In the genomic region with DNA sequence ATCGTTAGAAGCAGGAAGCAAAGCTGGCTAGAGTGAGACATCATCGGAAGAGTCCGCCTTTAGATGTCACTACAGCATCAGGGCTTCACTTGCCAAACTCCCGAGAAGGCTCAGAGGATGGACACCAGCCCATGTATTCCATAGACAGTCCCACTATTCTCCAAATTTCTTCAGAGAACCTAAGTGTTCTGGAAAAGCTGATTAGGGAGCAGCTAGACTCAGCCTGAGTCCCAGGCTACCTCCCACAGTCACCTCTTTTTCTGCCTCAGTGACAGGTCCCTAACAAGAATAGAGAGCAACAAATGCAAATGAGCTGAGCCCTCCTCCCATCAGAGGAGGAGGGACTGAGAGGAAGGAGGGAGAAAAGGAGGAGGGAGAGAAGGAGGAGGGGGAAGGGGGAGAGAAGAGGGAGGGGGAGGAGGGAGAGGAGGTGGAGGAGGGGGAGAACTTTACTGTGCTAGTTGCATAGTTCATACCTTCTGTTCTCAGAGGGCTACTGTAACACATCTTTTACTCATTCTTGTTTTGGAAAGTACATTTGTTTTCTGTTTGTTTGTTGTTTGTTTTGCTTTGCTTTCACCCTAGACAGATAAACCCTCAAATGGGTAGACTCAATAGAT, we compare ENCODE assay signal across 10 mouse cellular contexts.
A peak's percentile ranks its signal among the peaks of the same experiment; 100 is the strongest.
DNase-seq lines count a peak whose midpoint lies in the region; ATAC-seq and TF ChIP-seq lines count a peak whose summit lies in the region.
"Had no signal": no experiment of that assay in that cellular context is flagged by ENCODE, and none has a peak within 500 bp of the region (broad histone marks: within the 10 kb centered on the region; RNA-seq: fewer than 3 reads in every experiment).

No protein-coding gene starts in this region.

- no peak for DNase-seq in cerebellum, adult 2 months
- no peak for DNase-seq in liver, postnatal 0 days
- DNase-seq in forebrain, postnatal 0 days = peak; percentile 69
- no peak for DNase-seq in gastrocnemius, postnatal 25 days
- DNase-seq: cerebellum, adult 8-10 months; gastrocnemius, postnatal 36 days had no signal

- H3K36me3 ChIP-seq in liver, postnatal 0 days (replicated peaks; ENCODE audit: insufficient read depth, low read length) = no peaks in the 10 kb centered on the region
- no peaks in the 10 kb centered on the region for H3K36me3 ChIP-seq in liver, embryonic 12.5 days
- H3K36me3 ChIP-seq in forebrain, postnatal 0 days (ENCODE audit: insufficient read depth) = no peaks in the 10 kb centered on the region
- H3K36me3 ChIP-seq in neural tube, embryonic 13.5 days = no peaks in the 10 kb centered on the region

- no peak overlapping the region for H3K27ac ChIP-seq in cerebellum, adult 2 months (ENCODE audit: insufficient read depth, low read length)
- no peak overlapping the region for H3K27ac ChIP-seq in liver, postnatal 0 days (ENCODE audit: low read depth)
- no peak overlapping the region for H3K27ac ChIP-seq in liver, embryonic 12.5 days
- peak overlapping the region; percentile 69; the same call in 1 of the 2 replicates for H3K27ac ChIP-seq in forebrain, postnatal 0 days (ENCODE audit: low read depth, low read length)
- no peak overlapping the region for H3K27ac ChIP-seq in neural tube, embryonic 13.5 days (replicated peaks)

- 0 out of 2 replicates have a peak, but pooled peaks have one; percentile 10 for TF ChIP-seq CTCF in cerebellum, adult 2 months (IDR thresholded peaks at IDR 0.05; ENCODE audit: borderline replicate concordance, insufficient read depth, low read depth, low read length)
- TF ChIP-seq CTCF in liver, postnatal 0 days (IDR thresholded peaks at IDR 0.05; ENCODE audit: low read depth) = peak; percentile 34; the same call in 1 of the 2 replicates
- peak; percentile 65 for TF ChIP-seq CTCF in forebrain, postnatal 0 days (IDR thresholded peaks at IDR 0.05; ENCODE audit: low read depth)

- H3K9me3 ChIP-seq in liver, postnatal 0 days (ENCODE audit: low read length) = no peaks in the 10 kb centered on the region
- no peaks in the 10 kb centered on the region for H3K9me3 ChIP-seq in liver, embryonic 12.5 days (replicated peaks)
- no peaks in the 10 kb centered on the region for H3K9me3 ChIP-seq in forebrain, postnatal 0 days (ENCODE audit: low read length)
- H3K9me3 ChIP-seq in neural tube, embryonic 13.5 days = no peaks in the 10 kb centered on the region

- TF ChIP-seq POLR2A in cerebellum, adult 2 months (IDR thresholded peaks at IDR 0.05; ENCODE audit: borderline replicate concordance, insufficient read depth, low read length) = no peak

- H3K27me3 ChIP-seq in cerebellum, adult 2 months (ENCODE audit: control insufficient read depth, insufficient read depth, low read length) = no peaks in the 10 kb centered on the region; the same call in 1 of the 2 replicates
- no peaks in the 10 kb centered on the region for H3K27me3 ChIP-seq in liver, postnatal 0 days (ENCODE audit: insufficient read depth, low read length)
- no peaks in the 10 kb centered on the region for H3K27me3 ChIP-seq in liver, embryonic 12.5 days (replicated peaks)
- H3K27me3 ChIP-seq in forebrain, postnatal 0 days (ENCODE audit: insufficient read depth, low read length) = no peaks in the 10 kb centered on the region
- H3K27me3 ChIP-seq in neural tube, embryonic 13.5 days = no peaks in the 10 kb centered on the region

- no peak for TF ChIP-seq EP300 in liver, postnatal 0 days (IDR thresholded peaks at IDR 0.05; ENCODE audit: low read depth)

- H3K4me2 ChIP-seq in liver, postnatal 0 days (ENCODE audit: low read depth, low read length) = no peak overlapping the region
- H3K4me2 ChIP-seq in liver, embryonic 12.5 days = no peak overlapping the region
- 0 out of 2 replicates have a peak overlapping the region, but pooled peaks have one; percentile 6 for H3K4me2 ChIP-seq in forebrain, postnatal 0 days (ENCODE audit: low read depth)
- 0 out of 2 replicates have a peak overlapping the region, but pooled peaks have one; percentile 11 for H3K4me2 ChIP-seq in neural tube, embryonic 13.5 days

- no peak overlapping the region for H3K9ac ChIP-seq in liver, postnatal 0 days (replicated peaks)
- H3K9ac ChIP-seq in liver, embryonic 12.5 days = no peak overlapping the region
- no peak overlapping the region for H3K9ac ChIP-seq in forebrain, postnatal 0 days
- no peak overlapping the region for H3K9ac ChIP-seq in neural tube, embryonic 13.5 days

- H3K4me3 ChIP-seq in cerebellum, adult 2 months (replicated peaks; ENCODE audit: insufficient read depth, low read depth, low read length) = no peak overlapping the region
- H3K4me3 ChIP-seq in liver, postnatal 0 days (ENCODE audit: low read depth, low read length) = no peak overlapping the region
- H3K4me3 ChIP-seq in liver, embryonic 12.5 days = no peak overlapping the region
- no peak overlapping the region for H3K4me3 ChIP-seq in forebrain, postnatal 0 days (ENCODE audit: low read depth, low read length)
- H3K4me3 ChIP-seq in neural tube, embryonic 13.5 days = no peak overlapping the region

- H3K4me1 ChIP-seq in cerebellum, adult 2 months (ENCODE audit: control insufficient read depth, insufficient read depth, low read length) = no peaks in the 10 kb centered on the region
- H3K4me1 ChIP-seq in liver, postnatal 0 days (ENCODE audit: insufficient read depth) = no peaks in the 10 kb centered on the region
- no peaks in the 10 kb centered on the region for H3K4me1 ChIP-seq in liver, embryonic 12.5 days
- H3K4me1 ChIP-seq in forebrain, postnatal 0 days (ENCODE audit: insufficient read depth) = peaks cover 11% of the 10 kb centered on the region
- peaks cover 29% of the 10 kb centered on the region for H3K4me1 ChIP-seq in neural tube, embryonic 13.5 days (replicated peaks)

- no peak for ATAC-seq in cerebellum, adult (ENCODE audit: insufficient number of reproducible peaks, low FRiP score, low TSS enrichment)
- ATAC-seq in liver, postnatal 0 days = no peak
- no peak for ATAC-seq in liver, embryonic 12.5 days
- peak; percentile 65 for ATAC-seq in forebrain, postnatal 0 days
- ATAC-seq in neural tube, embryonic 13.5 days (ENCODE audit: low read depth) = peak; percentile 79
- no peak for ATAC-seq in megakaryocyte progenitor cell, adult 5-6 weeks (replicated peaks; ENCODE audit: poor library complexity)

- WGBS in cerebellum, adult 2 months = 5% methylated on average over 4 of the region's 4 CpGs
- 29% methylated on average over 4 of the region's 4 CpGs for whole genome bisulfite sequencing in liver, postnatal 0 days (ENCODE audit: insufficient replicate concordance)
- 24% methylated on average over 4 of the region's 4 CpGs for WGBS in liver, embryonic 12.5 days (ENCODE audit: insufficient replicate concordance)
- WGBS in forebrain, postnatal 0 days = 3% methylated on average over 4 of the region's 4 CpGs
- whole genome bisulfite sequencing in neural tube, embryonic 13.5 days = 11% methylated on average over 4 of the region's 4 CpGs

Comparison
In these comparisons a context has a peak if more than half of its experiments do, and no peak if none do; other contexts are left out.
1. CTCF ChIP-seq: peak in every context shown above with its lines; median percentile 65 in forebrain, postnatal 0 days; 34 in liver, postnatal 0 days; 10 in cerebellum, adult 2 months.
2. ATAC-seq: peak in forebrain, postnatal 0 days (single experiment) and neural tube, embryonic 13.5 days (single experiment); none in cerebellum, adult (single experiment), liver, postnatal 0 days (single experiment), liver, embryonic 12.5 days (single experiment) and megakaryocyte progenitor cell, adult 5-6 weeks (single experiment).
3. H3K4me2 ChIP-seq: peak in forebrain, postnatal 0 days (single experiment) and neural tube, embryonic 13.5 days (single experiment); none in liver, postnatal 0 days (single experiment) and liver, embryonic 12.5 days (single experiment).